Mouse (Mus musculus): ENCODE measurements around the gene Vmn2r47.
"Not testable (repeated sequence)": the region's sequence is repeated elsewhere in the genome, so short reads cannot be mapped to it uniquely, and the experiment has no call there.

Vmn2r47 gene

GRCm38 (mm10) chr7:9841225-9841624, at the start of gene Vmn2r47:
Gene Vmn2r47, minus strand, starts transcription at chr7:9841325.
- H3K4me1 ChIP-seq (replicated peaks; ENCODE audit: low read depth, low read length) = not testable (repeated sequence)

DNA sequence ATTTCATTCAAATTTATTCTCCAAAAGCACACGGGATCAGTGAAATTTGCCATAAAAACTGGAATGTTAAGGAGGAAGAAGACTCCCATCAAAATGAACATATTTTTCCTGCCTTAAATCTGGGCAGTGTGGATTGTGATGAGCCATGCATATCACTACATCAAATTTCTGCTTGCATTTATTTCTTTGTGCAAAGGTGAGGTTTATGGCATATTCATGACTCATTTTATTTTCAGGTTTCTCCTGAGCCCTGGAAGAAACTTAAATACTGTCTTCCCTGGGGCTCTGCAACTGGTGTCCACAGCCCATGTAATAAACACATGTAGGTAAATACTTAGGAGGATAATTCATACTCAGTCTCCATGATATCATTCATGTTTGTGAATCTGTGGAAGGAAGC, 70.7 kb downstream of the Vmn2r47 start, which contains the start of gene Vmn2r46:
Vmn2r46 (minus strand) TSS at position 101 of the 400 bp plus-strand sequence.
- H3K4me1 ChIP-seq (replicated peaks; ENCODE audit: low read depth, low read length); H3K36me3 ChIP-seq (ENCODE audit: insufficient read depth, low read length); H3K9me3 ChIP-seq (ENCODE audit: low read length); H3K4me3 ChIP-seq (replicated peaks; ENCODE audit: low read length); H3K27me3 ChIP-seq (ENCODE audit: insufficient read depth, low read length): not testable (repeated sequence)

More at GRCm38 (mm10) chr7:9841225-9841624, at the start of gene Vmn2r47:
- not testable (repeated sequence) for H3K4me3 ChIP-seq (replicated peaks; ENCODE audit: low read length); H3K36me3 ChIP-seq (ENCODE audit: insufficient read depth, low read length); H3K27me3 ChIP-seq (ENCODE audit: insufficient read depth, low read length); H3K9me3 ChIP-seq (ENCODE audit: low read length)
